Mouse (Mus musculus) embryonic facial prominence, embryonic 13.5 days (tissue): ENCODE measurements around the gene Aldh1l1. TPM values are rescaled to one million over a fixed set of nuclear protein-coding genes. Genes with fewer than 3 reads are reported as not detected.

ENCODE experiments used
- ATAC-seq: fragments of 200-750 bp; cut with Nextera tagmentation; 2 replicates; pipeline ENCODE4 v1.8.0; 2017; ENCODE audit warnings: low read depth; ENCODE audit not compliant: insufficient number of reproducible peaks, insufficient read depth, low FRiP score, low TSS enrichment
- H3K27ac ChIP-seq: fragments of 300-500 bp; sonication (generic); 2 replicates; pipeline ENCODE4 v1.5.1; 2015; ENCODE audit warnings: moderate library complexity, mild to moderate bottlenecking, inconsistent platforms
- H3K27me3 ChIP-seq: fragments of 300-500 bp; sonication (generic); 2 replicates; pipeline ENCODE4 v1.6.1; 2015; ENCODE audit warnings: mild to moderate bottlenecking, inconsistent platforms
- H3K36me3 ChIP-seq: fragments of 300-500 bp; sonication (generic); 2 replicates; pipeline ENCODE4 v1.6.1; 2015; ENCODE audit warnings: mild to moderate bottlenecking, inconsistent platforms
- H3K4me1 ChIP-seq: fragments of 300-500 bp; sonication (generic); 2 replicates; pipeline ENCODE4 v1.6.1; 2015; ENCODE audit warnings: inconsistent platforms
- H3K4me2 ChIP-seq: fragments of 300-500 bp; sonication (generic); 2 replicates; pipeline ENCODE4 v1.6.1; 2015; ENCODE audit warnings: moderate library complexity, mild to moderate bottlenecking, inconsistent platforms
- H3K4me3 ChIP-seq: fragments of 300-500 bp; sonication (generic); 2 replicates; pipeline ENCODE4 v1.5.1; 2015; ENCODE audit warnings: mild to moderate bottlenecking, inconsistent platforms
- H3K9ac ChIP-seq: fragments of 300-500 bp; sonication (generic); 2 replicates; pipeline ENCODE4 v1.6.1; 2015; ENCODE audit warnings: mild to moderate bottlenecking, inconsistent platforms
- H3K9me3 ChIP-seq: fragments of 300-500 bp; sonication (generic); 2 replicates; pipeline ENCODE4 v1.6.1; 2016; ENCODE audit warnings: inconsistent platforms
- WGBS: fragments of 180-500 bp; shearing (Covaris S2); methylation state at CpG from one replicate; pipeline ENCODE4 v1.1.7; 2015; ENCODE audit warnings: mixed read lengths; 5-methylcytosine and 5-hydroxymethylcytosine counted together
- polyA plus RNA-seq: library from polyadenylated mRNA; unstranded; fragments of >200 nt; fragmentation: Nextera tagmentation; extraction: Ambion mirVana; gene quantifications from 2 replicates; pipeline ENCODE4 v1.2.1, GENCODE M21; 2015

Gene Aldh1l1
- polyA plus RNA-seq, 1 experiment from 2014 or later: 1.6 TPM

DNA sequence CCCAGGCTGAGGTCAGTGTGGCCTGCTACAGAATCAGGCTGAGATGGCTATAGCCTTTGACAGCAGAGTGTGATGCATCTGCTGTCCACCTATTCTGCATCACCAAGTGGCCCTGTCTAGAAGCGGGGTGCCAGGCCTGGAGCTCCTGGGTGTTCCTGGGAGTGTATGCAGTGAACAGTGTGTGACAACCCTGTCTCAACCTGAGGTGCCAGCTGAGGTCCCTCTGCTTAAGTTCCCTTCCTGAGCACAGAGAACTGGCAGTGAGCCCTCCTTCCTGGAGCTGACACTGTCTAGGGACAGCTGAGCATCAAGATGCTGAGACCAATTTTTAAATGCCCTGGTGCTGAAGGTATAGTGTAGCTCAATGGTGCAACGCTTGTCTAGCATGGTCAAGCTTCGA, 13.5 kb upstream of the Aldh1l1 start:
- Histone ChIP-seq H3K4me2 (no peak overlapping the region), H3K4me3 (no peak overlapping the region), H3K27ac (no peak overlapping the region), H3K4me1 (peaks cover 15% of the 10 kb centered on the region), H3K9ac (no peak overlapping the region), H3K27me3 (no peaks in the 10 kb centered on the region), H3K36me3 (no peaks in the 10 kb centered on the region), H3K9me3 (no peaks in the 10 kb centered on the region)
- WGBS: 88% methylated on average over 3 of the region's 3 CpGs
- ATAC-seq: no peak

DNA sequence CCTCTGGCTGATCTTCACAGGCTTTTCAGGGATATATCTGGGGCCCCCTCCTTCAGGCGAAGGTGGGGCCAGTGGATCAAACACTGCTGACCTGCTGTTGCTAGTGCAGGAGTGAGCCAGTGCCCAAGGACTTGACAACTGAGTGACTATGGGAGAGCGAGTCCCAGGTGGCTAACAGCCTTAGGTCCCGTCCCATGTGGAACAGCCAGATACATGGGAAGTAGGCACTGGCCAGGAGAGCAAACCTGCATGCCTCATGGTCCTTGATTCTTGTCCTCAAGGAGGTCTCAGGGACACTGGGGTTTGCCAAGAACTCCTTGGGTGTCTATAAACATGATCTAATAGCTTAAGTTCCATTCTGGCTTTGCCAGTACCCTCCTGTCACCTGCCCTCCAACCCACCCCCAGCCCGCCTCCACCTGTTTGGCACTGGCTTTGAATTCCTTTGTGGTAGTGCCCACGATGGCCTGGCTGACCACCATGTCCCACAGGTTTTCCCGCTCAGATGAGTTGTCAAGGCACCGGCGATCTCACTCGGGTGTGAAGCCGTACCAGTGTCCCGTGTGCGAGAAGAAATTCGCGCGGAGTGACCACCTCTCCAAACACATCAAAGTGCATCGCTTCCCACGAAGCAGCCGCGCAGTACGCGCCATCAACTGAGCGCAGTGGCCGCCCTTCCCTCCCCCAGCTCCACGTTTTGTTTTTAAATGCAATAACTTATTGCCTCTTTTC, 12.4 kb upstream of the Aldh1l1 start:
- Histone ChIP-seq H3K4me1 (peaks cover 15% of the 10 kb centered on the region), H3K9ac (no peak overlapping the region), H3K36me3 (no peaks in the 10 kb centered on the region), H3K4me2 (no peak overlapping the region), H3K4me3 (no peak overlapping the region), H3K27ac (no peak overlapping the region), H3K9me3 (no peaks in the 10 kb centered on the region), H3K27me3 (no peaks in the 10 kb centered on the region)
- WGBS: 94% methylated on average over 24 of the region's 24 CpGs
- ATAC-seq: no peak

DNA sequence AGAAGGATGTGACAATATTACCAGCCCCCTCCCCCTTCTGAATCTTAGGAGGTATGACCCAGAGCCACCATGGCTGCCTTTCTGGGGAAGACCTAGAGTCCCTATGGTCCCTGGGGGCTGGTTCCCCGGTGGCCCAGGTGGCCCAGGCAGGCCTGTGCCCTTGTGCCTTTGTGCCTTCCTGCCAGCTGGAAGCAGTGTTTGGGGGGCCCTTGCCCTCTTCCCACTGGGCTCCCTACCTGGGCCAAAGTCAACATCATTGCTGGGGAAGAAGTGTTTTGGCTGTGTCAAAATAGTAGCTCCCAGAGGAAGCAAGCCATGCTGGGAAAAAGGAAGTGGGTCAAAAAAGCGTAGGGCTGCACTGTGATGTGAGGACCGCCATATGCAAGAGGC, 11.9 kb upstream of the Aldh1l1 start:
- no peak overlapping the region for H3K27ac ChIP-seq
- no peaks in the 10 kb centered on the region for H3K9me3 ChIP-seq
- peaks cover 15% of the 10 kb centered on the region for H3K4me1 ChIP-seq
- H3K9ac ChIP-seq: no peak overlapping the region
- H3K4me2 ChIP-seq: no peak overlapping the region
- H3K4me3 ChIP-seq: no peak overlapping the region
- H3K36me3 ChIP-seq: no peaks in the 10 kb centered on the region
- H3K27me3 ChIP-seq: no peaks in the 10 kb centered on the region
- ATAC-seq: no peak
- WGBS: 85% methylated on average over 3 of the region's 3 CpGs

DNA sequence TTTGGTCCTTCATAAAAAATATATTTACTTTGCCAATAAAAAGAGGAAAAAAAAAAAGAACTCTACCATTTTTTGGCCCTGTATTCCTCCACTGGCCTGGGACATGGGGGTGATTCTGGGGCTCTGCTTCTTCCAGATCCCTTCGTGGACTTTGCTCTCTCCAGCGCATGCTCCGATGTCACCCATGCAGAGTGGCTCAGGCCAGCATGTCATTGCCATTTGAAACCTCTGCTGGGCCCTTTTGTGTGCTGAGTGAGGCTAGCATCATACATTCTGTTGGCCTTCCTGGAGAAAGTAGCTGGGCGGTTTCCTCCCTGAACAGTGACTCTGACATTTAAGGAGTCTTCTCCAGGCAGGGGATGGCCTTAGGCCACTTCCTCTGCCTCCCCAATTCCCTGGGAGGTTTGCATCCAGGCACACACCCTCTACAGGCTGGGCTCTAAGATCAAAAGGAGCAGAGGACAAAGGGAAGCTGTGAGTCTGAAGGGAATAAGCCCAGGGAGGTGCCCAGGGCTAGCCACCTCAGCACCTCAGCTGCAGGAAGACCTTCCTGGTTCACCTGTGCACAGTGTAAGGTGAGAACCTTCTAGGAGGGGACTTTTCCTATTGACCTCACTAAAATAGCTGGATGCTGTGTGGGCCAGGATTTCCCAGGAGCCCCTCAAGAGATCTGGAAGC, 10.9 kb upstream of the Aldh1l1 start:
- WGBS: 76% methylated on average over 4 of the region's 4 CpGs
- no peak overlapping the region for H3K4me3 ChIP-seq
- ATAC-seq: no peak
- peaks cover 15% of the 10 kb centered on the region for H3K4me1 ChIP-seq
- no peaks in the 10 kb centered on the region for H3K36me3 ChIP-seq
- no peaks in the 10 kb centered on the region for H3K9me3 ChIP-seq
- H3K27me3 ChIP-seq: no peaks in the 10 kb centered on the region
- H3K27ac ChIP-seq: no peak overlapping the region
- no peak overlapping the region for H3K9ac ChIP-seq
- H3K4me2 ChIP-seq: no peak overlapping the region

DNA sequence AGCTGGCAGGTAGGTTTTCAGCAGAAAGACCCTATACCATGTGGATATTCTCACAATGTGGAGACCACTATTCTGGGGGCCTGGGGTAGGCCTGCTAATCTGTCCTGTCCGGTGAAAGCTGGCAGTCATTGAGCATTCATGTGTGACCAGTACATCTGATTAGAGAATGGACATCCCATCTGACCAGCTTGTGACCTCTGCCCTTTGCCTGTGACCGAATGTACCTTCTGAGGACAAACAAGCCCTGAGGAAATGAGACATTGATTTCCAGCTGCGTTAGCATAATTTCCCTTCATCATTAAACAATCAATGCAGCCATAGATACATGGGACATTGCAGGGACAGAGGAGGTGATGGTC, 10.4 kb upstream of the Aldh1l1 start:
- 52% methylated on average over 3 of the region's 3 CpGs for WGBS
- H3K36me3 ChIP-seq: no peaks in the 10 kb centered on the region
- peaks cover 12% of the 10 kb centered on the region for H3K4me1 ChIP-seq
- H3K4me2 ChIP-seq: no peak overlapping the region
- no peak overlapping the region for H3K27ac ChIP-seq
- no peak overlapping the region for H3K4me3 ChIP-seq
- no peak overlapping the region for H3K9ac ChIP-seq
- no peak for ATAC-seq
- H3K9me3 ChIP-seq: no peaks in the 10 kb centered on the region
- H3K27me3 ChIP-seq: no peaks in the 10 kb centered on the region

DNA sequence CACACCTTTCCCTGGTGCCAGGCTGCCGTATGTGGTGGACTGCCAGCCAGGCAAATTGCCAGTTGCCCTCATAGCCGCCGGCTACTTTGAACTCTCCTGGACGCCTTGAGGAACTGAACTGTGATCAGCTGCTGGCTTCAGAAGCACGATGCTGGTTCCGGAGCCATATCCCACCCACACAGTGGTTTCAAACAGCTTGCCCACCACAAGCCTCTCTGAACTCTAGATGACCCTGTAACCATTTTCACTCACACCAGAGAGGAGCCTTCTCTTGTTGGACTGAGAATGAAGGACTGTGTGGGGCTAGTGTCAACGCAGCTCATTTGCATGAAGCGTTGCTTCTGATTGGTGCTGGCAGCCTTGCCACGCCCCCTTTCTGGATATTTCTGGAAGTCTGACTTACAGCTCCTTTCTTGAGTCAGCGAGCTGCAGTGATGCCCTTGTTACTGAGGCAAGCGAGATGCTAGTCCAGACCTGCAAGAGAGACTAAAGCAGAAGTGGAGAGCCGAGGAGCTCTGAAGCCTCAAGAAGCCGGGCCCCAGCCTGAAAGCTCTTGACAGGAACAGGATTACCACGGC, 9.2 kb upstream of the Aldh1l1 start:
- no peak for ATAC-seq
- Histone ChIP-seq H3K9ac (no peak overlapping the region), H3K27ac (no peak overlapping the region), H3K27me3 (no peaks in the 10 kb centered on the region), H3K4me3 (no peak overlapping the region), H3K4me2 (no peak overlapping the region), H3K4me1 (0 out of 2 replicates have a peak, but pooled peaks cover 2% of the 10 kb centered on the region), H3K9me3 (no peaks in the 10 kb centered on the region), H3K36me3 (no peaks in the 10 kb centered on the region)
- 67% methylated on average over 14 of the region's 14 CpGs for WGBS

DNA sequence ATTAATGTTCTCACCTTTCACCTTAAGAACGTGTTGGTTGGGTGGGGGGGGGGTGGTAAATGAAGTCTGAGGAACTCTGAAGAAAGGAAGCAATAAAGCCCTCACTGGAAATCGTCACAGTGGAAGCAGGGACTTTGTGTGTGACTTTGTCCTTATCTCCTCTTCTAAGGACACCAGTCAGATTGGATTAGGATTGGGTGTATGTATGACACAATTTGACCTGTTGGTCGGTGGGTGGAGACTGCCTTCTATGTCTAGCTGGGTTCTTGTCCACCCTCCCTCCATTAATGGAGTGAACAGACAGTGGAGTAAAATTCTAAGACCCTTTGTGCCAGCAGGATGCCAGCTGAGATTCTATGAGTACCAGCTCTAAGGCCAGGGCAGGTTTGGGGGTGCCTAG, 2.0 kb upstream of the Aldh1l1 start:
- no peaks in the 10 kb centered on the region for H3K27me3 ChIP-seq
- no peak overlapping the region for H3K4me2 ChIP-seq
- H3K27ac ChIP-seq: no peak overlapping the region
- no peaks in the 10 kb centered on the region for H3K36me3 ChIP-seq
- WGBS: 47% methylated on average over 3 of the region's 3 CpGs
- H3K9ac ChIP-seq: no peak overlapping the region
- no peak overlapping the region for H3K4me3 ChIP-seq
- no peak for ATAC-seq
- H3K9me3 ChIP-seq: no peaks in the 10 kb centered on the region
- H3K4me1 ChIP-seq: no peaks in the 10 kb centered on the region; the same call in 1 of the 2 replicates

DNA sequence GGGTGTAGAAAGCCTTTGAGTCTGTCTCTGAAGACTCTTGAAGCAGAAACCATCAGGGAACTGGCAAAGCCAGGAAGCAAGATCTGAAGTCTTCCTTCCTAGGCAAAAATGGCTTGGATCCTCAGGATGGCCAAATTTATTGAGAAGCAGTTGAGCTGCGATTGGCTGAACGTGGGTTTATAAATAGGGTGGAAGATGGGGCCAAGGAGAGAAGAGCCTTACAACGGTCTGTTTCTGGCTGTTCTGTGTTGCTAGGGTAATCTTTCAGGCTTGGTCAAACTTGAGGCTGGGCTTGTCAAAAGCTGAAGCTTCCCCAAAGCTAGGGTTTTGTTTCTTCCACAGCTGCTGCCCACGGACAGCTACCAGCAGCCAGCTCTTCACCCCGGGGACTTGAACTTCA, 1.4 kb upstream of the Aldh1l1 start:
- 83% methylated on average over 5 of the region's 5 CpGs for WGBS
- Histone ChIP-seq H3K4me1 (no peaks in the 10 kb centered on the region; the same call in 1 of the 2 replicates), H3K27me3 (no peaks in the 10 kb centered on the region), H3K27ac (no peak overlapping the region), H3K4me3 (no peak overlapping the region), H3K36me3 (no peaks in the 10 kb centered on the region), H3K9ac (no peak overlapping the region), H3K4me2 (no peak overlapping the region), H3K9me3 (no peaks in the 10 kb centered on the region)
- ATAC-seq: no peak

DNA sequence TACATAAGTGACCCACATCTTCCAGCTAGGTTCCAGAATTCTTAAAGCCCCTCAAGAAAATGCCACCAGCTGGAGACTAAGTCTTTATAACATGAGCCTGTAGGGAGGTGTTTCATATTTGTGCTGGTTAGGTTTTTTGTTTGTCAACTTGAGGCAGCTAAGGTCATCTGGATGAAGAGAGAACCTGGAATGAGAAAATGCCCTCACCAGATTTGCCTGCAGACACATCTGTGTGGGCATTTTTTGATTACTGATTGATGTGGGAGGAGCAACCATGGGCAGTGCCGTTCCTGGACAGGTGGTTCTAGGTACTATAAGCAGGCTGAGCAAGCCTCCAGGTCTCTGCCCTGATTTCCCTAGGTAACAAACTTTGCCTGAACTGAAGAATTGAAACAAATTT, 1.3 kb downstream of the Aldh1l1 start:
- H3K27me3 ChIP-seq: no peaks in the 10 kb centered on the region
- WGBS: 81% methylated on average over 1 of the region's 1 CpGs
- H3K27ac ChIP-seq: no peak overlapping the region
- no peaks in the 10 kb centered on the region; the same call in 1 of the 2 replicates for H3K4me1 ChIP-seq
- no peaks in the 10 kb centered on the region for H3K9me3 ChIP-seq
- no peak overlapping the region for H3K4me3 ChIP-seq
- H3K4me2 ChIP-seq: no peak overlapping the region
- no peaks in the 10 kb centered on the region for H3K36me3 ChIP-seq
- H3K9ac ChIP-seq: no peak overlapping the region
- ATAC-seq: no peak

DNA sequence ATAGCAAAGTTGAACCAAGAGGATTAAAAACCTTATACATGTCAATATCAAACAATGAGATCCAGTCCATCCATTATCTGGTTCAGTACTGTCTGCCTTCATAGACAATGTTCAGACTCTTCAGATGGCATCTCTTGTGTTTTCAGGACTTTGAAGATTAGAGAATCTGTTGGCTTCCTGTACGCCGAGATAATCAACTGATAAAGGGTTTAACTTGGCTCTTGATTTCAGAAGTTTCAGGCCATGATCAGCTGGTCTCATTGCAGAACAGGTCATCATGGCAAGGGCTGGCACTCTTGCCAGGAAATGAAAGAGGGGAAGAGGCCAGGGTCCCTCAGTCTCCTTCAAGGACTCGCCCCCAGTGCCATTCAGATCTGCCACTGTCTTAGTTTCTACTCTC, 3.3 kb downstream of the Aldh1l1 start:
- Histone ChIP-seq H3K36me3 (no peaks in the 10 kb centered on the region), H3K4me3 (no peak overlapping the region), H3K4me1 (no peaks in the 10 kb centered on the region; the same call in 1 of the 2 replicates), H3K9me3 (no peaks in the 10 kb centered on the region), H3K27me3 (no peaks in the 10 kb centered on the region), H3K27ac (no peak overlapping the region), H3K4me2 (no peak overlapping the region), H3K9ac (no peak overlapping the region)
- no peak for ATAC-seq
- WGBS: 86% methylated on average over 3 of the region's 3 CpGs

DNA sequence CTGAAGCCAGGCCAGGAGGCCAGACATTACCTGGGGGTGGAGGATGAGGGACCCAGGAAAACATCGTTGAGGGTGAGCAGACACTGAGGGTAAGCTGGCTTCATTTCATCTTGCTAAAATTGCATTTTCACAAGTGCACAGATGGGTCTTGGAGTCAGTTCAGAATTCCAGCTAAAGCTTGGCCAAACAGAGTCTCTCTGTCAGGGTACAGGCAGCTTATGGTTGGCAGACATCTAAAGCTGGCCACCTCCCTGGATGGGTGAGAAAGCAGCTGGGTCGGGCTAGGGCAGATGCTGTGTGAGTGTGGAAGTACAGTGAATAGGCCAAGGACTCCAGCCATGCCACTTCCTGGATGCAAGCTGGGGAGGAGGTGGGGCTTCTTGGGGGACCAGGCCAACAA, 4.7 kb downstream of the Aldh1l1 start:
- no peaks in the 10 kb centered on the region for H3K36me3 ChIP-seq
- no peaks in the 10 kb centered on the region for H3K9me3 ChIP-seq
- no peak overlapping the region for H3K27ac ChIP-seq
- H3K4me2 ChIP-seq: no peak overlapping the region
- no peak overlapping the region for H3K9ac ChIP-seq
- ATAC-seq: no peak
- peaks cover 8% of the 10 kb centered on the region for H3K4me1 ChIP-seq
- no peaks in the 10 kb centered on the region for H3K27me3 ChIP-seq
- WGBS: 73% methylated on average over 2 of the region's 2 CpGs
- H3K4me3 ChIP-seq: no peak overlapping the region
